Mouse (Mus musculus): ENCODE results near the gene Rab13.

- TF ChIP-seq CTCF (IDR thresholded peaks at IDR 0.05; ENCODE audit: extremely low read depth, insufficient read length, insufficient replicate concordance, low read depth, low read length) (no peak), POLR2A (IDR thresholded peaks at IDR 0.05; ENCODE audit: low read depth, low read length) (no peak)
These were observed 9.9 kb upstream of the Rab13 start for GRCm38 (mm10) chr3:90203619-90204018.

Data from small intestine, adult 2 months (tissue).